Mouse (Mus musculus) lung, embryonic 16.5 days (tissue): ENCODE results near the gene Frmd5. TPM values are rescaled to one million over a fixed set of nuclear protein-coding genes. Genes with fewer than 3 reads are reported as not detected.

Experiments used
- ATAC-seq: fragments of 200-750 bp; cut with Nextera tagmentation; 2 replicates; pipeline ENCODE4 v1.8.0; 2017; ENCODE audit warnings: low read depth, mild to moderate bottlenecking, moderate library complexity
- H3K27ac ChIP-seq: fragments of 300-500 bp; sonication (generic); 2 replicates; pipeline ENCODE4 v1.5.1; 2014; ENCODE audit warnings: mild to moderate bottlenecking, control low read depth, low read length
- H3K27me3 ChIP-seq: fragments of 300-500 bp; sonication (generic); 2 replicates; pipeline ENCODE4 v1.6.1; 2014; ENCODE audit warnings: low read depth, low read length, mixed read lengths; ENCODE audit not compliant: control insufficient read depth, insufficient read depth
- H3K36me3 ChIP-seq: fragments of 300-500 bp; sonication (generic); 2 replicates; pipeline ENCODE4 v1.6.1; 2014; ENCODE audit warnings: low read length; ENCODE audit not compliant: control insufficient read depth, insufficient read depth
- H3K4me1 ChIP-seq: fragments of 300-500 bp; sonication (generic); replicated peaks from 2 replicates; pipeline ENCODE4 v1.6.1; 2014; ENCODE audit warnings: low read length, mixed read lengths; ENCODE audit not compliant: control insufficient read depth, insufficient read depth
- H3K4me2 ChIP-seq: fragments of 300-500 bp; sonication (generic); 2 replicates; pipeline ENCODE4 v1.6.1; 2014; ENCODE audit warnings: low read depth, low read length, control low read depth
- H3K4me3 ChIP-seq: fragments of 300-500 bp; sonication (generic); 2 replicates; pipeline ENCODE4 v1.5.1; 2014; ENCODE audit warnings: mild to moderate bottlenecking, low read length, control low read depth
- H3K9ac ChIP-seq: fragments of 300-500 bp; sonication (generic); 2 replicates; pipeline ENCODE4 v1.6.1; 2014; ENCODE audit warnings: low read length, control low read depth
- H3K9me3 ChIP-seq: fragments of 300-500 bp; sonication (generic); 2 replicates; pipeline ENCODE4 v1.6.1; 2016; ENCODE audit warnings: low read length; ENCODE audit not compliant: control insufficient read depth
- WGBS: fragments of 180-500 bp; shearing (Covaris S2); extraction: QIAGEN DNeasy Blood & Tissue Kit; methylation state at CpG from one replicate; pipeline ENCODE4 v1.1.7; 2014; 5-methylcytosine and 5-hydroxymethylcytosine counted together
- polyA plus RNA-seq: library from polyadenylated mRNA; unstranded; fragments of >200 nt; fragmentation: Nextera tagmentation; extraction: Ambion mirVana; gene quantifications from 2 replicates; pipeline ENCODE4 v1.2.1, GENCODE M21; 2015

Gene Frmd5
- polyA plus RNA-seq, 1 experiment from 2014 or later = 4.4 TPM

DNA sequence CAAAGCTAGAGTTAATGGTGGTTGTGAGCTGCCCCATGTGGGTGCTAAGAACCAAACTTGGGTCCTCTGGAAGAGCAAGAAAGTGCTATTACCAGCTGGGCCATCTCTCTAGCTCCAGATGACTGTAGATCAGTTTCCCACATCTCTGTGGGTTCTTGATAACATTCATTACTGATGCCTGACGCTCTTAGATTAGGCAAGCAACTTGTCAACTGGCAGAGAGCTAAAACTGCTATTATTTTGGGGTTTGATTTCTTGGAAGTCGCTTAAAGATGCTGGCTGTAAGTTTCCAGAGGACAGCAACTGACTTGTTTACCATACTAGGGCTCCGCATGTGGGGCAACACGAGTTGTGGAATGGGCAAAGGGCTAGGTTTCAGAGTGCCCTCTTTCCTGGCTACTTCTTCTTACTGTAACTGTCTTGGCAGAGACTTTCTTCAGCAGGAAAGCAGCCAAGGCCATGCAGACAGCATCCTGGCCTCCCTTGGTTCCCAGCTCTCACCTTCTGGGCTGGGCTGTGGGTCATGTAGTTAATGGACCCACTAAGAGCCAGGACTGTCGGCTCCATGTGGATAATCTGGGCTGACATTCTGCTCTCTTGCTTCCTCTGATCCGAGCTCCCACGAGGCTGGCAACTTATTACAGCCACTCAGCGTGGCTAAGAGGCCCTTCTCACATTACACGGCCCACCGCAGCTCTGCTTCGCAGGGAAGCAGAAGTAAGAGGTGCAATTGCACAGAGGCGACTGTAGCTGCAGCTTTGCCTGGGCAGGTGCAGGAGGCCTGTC is 219.2 kb downstream of the Frmd5 start:
- H3K27me3 ChIP-seq = no peaks in the 10 kb centered on the region
- H3K4me3 ChIP-seq = no peak overlapping the region
- H3K27ac ChIP-seq = peak overlapping the region; percentile 50; the same call in 1 of the 2 replicates
- WGBS = 22% methylated on average over 12 of the region's 12 CpGs
- H3K9ac ChIP-seq = peak overlapping the region; percentile 25; the same call in 1 of the 2 replicates
- no peaks in the 10 kb centered on the region for H3K36me3 ChIP-seq
- peak; percentile 39; the same call in 1 of the 2 replicates for ATAC-seq
- H3K4me2 ChIP-seq = no peak overlapping the region
- H3K4me1 ChIP-seq = peaks cover 20% of the 10 kb centered on the region
- H3K9me3 ChIP-seq = no peaks in the 10 kb centered on the region

DNA sequence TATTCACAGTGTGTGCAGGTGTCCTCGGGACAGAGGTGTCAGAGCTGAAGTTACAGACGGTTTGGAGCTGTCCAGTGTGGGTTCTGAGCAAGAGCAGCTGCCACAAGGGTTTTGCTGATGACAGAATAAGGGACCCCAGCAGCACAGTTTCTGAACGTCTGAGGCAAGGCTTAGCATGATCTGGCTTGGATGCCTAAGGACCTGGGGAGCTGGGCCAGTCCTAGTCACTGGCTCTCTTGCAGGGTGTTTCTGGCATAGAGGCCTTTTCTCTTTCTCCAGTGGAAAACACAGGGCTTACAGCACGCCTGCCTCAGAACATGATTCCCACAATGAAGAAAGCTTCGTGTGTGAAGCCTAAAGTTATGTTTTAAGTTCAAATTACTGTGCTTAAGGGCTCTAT is 222.2 kb downstream of the Frmd5 start:
- ATAC-seq = no peak
- no peak overlapping the region for H3K4me2 ChIP-seq
- 43% methylated on average over 5 of the region's 5 CpGs for WGBS
- no peaks in the 10 kb centered on the region for H3K27me3 ChIP-seq
- H3K4me3 ChIP-seq = no peak overlapping the region
- H3K9ac ChIP-seq = no peak overlapping the region
- peaks cover 23% of the 10 kb centered on the region for H3K4me1 ChIP-seq
- no peaks in the 10 kb centered on the region for H3K36me3 ChIP-seq
- no peak overlapping the region for H3K27ac ChIP-seq
- no peaks in the 10 kb centered on the region for H3K9me3 ChIP-seq

DNA sequence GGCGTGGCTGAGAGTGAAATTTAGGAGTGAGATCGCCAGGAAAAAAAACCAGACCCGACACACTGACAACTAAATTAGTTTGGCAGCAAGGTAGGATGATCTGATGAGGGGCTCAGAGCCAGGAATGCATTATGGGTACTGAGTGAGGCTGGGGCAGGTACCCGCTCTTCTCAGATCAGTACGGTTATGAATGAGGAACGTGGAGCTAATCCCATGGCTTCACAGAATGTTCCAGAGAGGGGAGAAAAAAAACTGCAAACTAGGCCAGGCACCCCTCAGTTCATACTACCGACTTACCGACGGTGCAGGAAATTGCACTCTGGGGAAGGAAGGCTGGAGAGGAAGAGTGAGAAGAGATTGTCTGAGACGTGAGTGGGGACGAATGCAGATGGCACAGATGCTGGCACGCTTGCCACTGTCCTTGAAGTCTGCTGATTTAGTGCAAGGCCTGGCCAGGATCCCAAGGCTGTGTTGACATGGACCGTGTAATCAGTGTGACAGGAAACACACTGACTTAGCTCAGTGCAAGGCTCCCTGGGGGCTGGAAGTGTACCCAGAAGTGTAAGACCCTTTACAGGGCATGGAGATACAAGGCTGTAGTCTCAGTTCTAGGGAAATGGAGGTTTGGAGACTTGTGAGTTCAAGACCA is 223.3 kb downstream of the Frmd5 start:
- peak; percentile 89 for ATAC-seq
- H3K27me3 ChIP-seq = no peaks in the 10 kb centered on the region
- 41% methylated on average over 13 of the region's 13 CpGs for WGBS

GRCm38 (mm10) chr2:121582809-121583376 is 224.0 kb downstream of the Frmd5 start:
- H3K36me3 ChIP-seq = no peaks in the 10 kb centered on the region
- peak overlapping the region; percentile 73 for H3K27ac ChIP-seq
- no peak overlapping the region for H3K4me3 ChIP-seq
- 70% methylated on average over 13 of the region's 13 CpGs for WGBS
- no peaks in the 10 kb centered on the region for H3K9me3 ChIP-seq
- peaks cover 14% of the 10 kb centered on the region for H3K4me1 ChIP-seq
- peak; percentile 31; the same call in 1 of the 2 replicates for ATAC-seq
- no peak overlapping the region for H3K9ac ChIP-seq
- no peak overlapping the region for H3K4me2 ChIP-seq
- no peaks in the 10 kb centered on the region for H3K27me3 ChIP-seq

More for the DNA sequence above, 223.3 kb downstream of the Frmd5 start:
- Histone ChIP-seq H3K4me2 (no peak overlapping the region), H3K9me3 (no peaks in the 10 kb centered on the region), H3K36me3 (no peaks in the 10 kb centered on the region), H3K27ac (peak overlapping the region; percentile 73), H3K4me3 (no peak overlapping the region), H3K4me1 (peaks cover 21% of the 10 kb centered on the region), H3K9ac (no peak overlapping the region)

- H3K4me1 ChIP-seq = peaks cover 22% of the 10 kb centered on the region
- peak; percentile 75 for ATAC-seq
- WGBS = 17% methylated on average over 8 of the region's 8 CpGs
- no peaks in the 10 kb centered on the region for H3K27me3 ChIP-seq
- no peak overlapping the region for H3K4me3 ChIP-seq
- H3K36me3 ChIP-seq = no peaks in the 10 kb centered on the region
- no peaks in the 10 kb centered on the region for H3K9me3 ChIP-seq
- H3K4me2 ChIP-seq = no peak overlapping the region
- H3K27ac ChIP-seq = peak overlapping the region; percentile 70
- H3K9ac ChIP-seq = peak overlapping the region; percentile 32; the same call in 1 of the 2 replicates
Measured at GRCm38 (mm10) chr2:121575741-121576201, 231.1 kb downstream of the Frmd5 start.

DNA sequence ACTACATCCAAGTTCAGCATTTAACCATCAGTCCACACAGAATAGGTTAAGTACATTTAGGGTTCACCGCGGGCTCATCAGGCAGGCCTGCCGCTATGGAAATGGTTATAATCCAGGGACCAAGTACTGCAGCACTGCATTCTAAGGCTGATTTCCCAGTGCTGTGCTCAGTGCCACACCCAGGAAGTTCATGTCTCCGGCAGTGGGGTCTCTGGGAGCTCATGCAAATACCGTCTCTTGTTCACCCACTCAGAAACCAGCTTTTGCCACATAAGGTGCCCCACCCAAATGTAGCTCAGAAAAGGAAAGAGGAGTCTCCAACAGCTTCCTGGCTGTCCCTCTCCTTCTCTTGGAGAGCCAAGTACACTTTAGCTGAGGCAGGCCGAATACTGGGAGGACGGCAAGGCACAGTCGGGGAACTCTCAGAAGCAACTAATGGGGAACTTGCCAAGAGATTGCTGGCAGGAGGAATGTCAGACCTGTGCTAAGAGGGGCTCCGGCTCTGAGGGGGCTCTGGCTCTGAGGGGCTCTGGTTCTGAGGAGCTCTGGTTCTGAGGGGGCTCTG is 232.7 kb downstream of the Frmd5 start:
- Histone ChIP-seq H3K4me1 (peaks cover 22% of the 10 kb centered on the region), H3K27ac (no peak overlapping the region), H3K9me3 (no peaks in the 10 kb centered on the region), H3K9ac (no peak overlapping the region), H3K4me2 (0 out of 2 replicates have a peak overlapping the region, but pooled peaks have one; percentile 9), H3K36me3 (no peaks in the 10 kb centered on the region), H3K27me3 (no peaks in the 10 kb centered on the region), H3K4me3 (no peak overlapping the region)
- 52% methylated on average over 9 of the region's 9 CpGs for WGBS
- peak; percentile 48 for ATAC-seq

- H3K9ac ChIP-seq = no peak overlapping the region
- no peaks in the 10 kb centered on the region for H3K27me3 ChIP-seq
- H3K4me3 ChIP-seq = no peak overlapping the region
- H3K4me2 ChIP-seq = no peak overlapping the region
- H3K9me3 ChIP-seq = no peaks in the 10 kb centered on the region
- H3K27ac ChIP-seq = no peak overlapping the region
- H3K36me3 ChIP-seq = no peaks in the 10 kb centered on the region
- ATAC-seq = peak; percentile 52
- peaks cover 22% of the 10 kb centered on the region for H3K4me1 ChIP-seq
- 12% methylated on average over 7 of the region's 7 CpGs for WGBS
Measured at GRCm38 (mm10) chr2:121571780-121572179, 235.1 kb downstream of the Frmd5 start.

- ATAC-seq = no peak
- no peak overlapping the region for H3K27ac ChIP-seq
- WGBS = 61% methylated on average over 8 of the region's 8 CpGs
Measured at GRCm38 (mm10) chr2:121570999-121571655, 235.8 kb downstream of the Frmd5 start.

More at GRCm38 (mm10) chr2:121570999-121571655, 235.8 kb downstream of the Frmd5 start:
- Histone ChIP-seq H3K9ac (no peak overlapping the region), H3K36me3 (no peaks in the 10 kb centered on the region), H3K4me3 (no peak overlapping the region), H3K9me3 (no peaks in the 10 kb centered on the region), H3K4me2 (no peak overlapping the region), H3K4me1 (peaks cover 19% of the 10 kb centered on the region), H3K27me3 (no peaks in the 10 kb centered on the region)
